Mouse (Mus musculus): ENCODE measurements around the gene Mkrn2os. TPM values are rescaled to one million over a fixed set of nuclear protein-coding genes. Genes with fewer than 3 reads are reported as not detected.
"Not testable (repeated sequence)": the region's sequence is repeated elsewhere in the genome, so short reads cannot be mapped to it uniquely, and the experiment has no call there.

Mkrn2os gene
- 0.17 and 0.54 TPM in 2 replicates for polyA plus RNA-seq (2015; fragmentation: Nextera tagmentation; extraction: Ambion mirVana)

DNA sequence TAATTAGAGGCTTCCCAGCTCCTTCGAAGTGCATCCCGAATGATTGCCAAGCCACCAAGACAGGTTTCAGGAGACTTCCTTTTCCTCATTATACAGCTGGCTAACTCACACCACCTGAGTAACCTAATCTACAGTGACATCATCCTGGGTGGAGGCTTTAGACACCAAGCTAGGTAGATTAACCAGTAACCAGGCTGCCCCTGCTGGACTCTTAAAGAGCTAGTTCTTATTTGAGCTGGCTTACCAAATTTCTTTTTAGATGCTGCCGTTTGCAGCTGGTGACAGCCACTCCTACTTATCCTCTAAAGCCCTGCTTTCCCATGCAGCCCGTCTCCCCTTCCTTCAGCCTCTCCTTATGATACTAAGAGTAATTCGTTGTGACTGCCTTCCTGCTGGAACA lies at the start of gene Mkrn2os:
Gene Mkrn2os, minus strand, starts transcription at position 119 of the 400 bp plus-strand sequence.
- ATAC-seq (replicated peaks; ENCODE audit: extremely low read depth, insufficient read depth, low FRiP score), result no peak
- Histone ChIP-seq H3K4me3 (ENCODE audit: low read length) (no peak within 1 kb of the TSS), H3K36me3 (ENCODE audit: control insufficient read depth, insufficient read depth) (no peaks in the 10 kb centered on the region), H3K9me3 (replicated peaks; ENCODE audit: control insufficient read depth, low read length) (no peaks in the 10 kb centered on the region), H3K4me1 (ENCODE audit: control insufficient read depth, insufficient read depth, low read length) (no peaks in the 10 kb centered on the region), H3K9ac (ENCODE audit: low read length) (no peak within 1 kb of the TSS), H3K27ac (ENCODE audit: low read length) (no peak within 1 kb of the TSS), H3K27me3 (ENCODE audit: control insufficient read depth, insufficient read depth, low read length) (no peaks in the 10 kb centered on the region), H3K4me2 (ENCODE audit: low read depth, low read length) (no peak within 1 kb of the TSS)
- WGBS, result 44% methylated on average over 5 of the region's 5 CpGs

DNA sequence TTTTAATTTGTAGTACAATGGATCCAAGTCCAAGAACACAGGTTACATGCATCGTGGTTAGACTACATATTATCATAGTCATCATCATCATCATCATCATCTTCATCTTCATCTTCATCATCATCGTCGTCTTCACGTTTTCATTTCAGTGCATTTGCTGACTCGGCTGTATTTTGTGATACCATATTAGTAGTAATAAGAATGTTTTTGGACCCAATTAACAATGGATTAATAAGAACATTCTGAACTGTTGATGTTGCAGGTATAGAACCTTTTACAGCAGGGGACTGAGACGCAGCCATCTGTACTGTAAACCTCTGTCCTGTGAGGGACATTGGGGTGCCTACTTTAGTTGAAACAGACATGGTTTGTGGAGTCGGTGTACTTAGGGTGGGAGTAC lies 45.8 kb upstream of the Mkrn2os start:
- H3K4me1 ChIP-seq (ENCODE audit: control insufficient read depth, insufficient read depth, low read length); H3K4me3 ChIP-seq (ENCODE audit: low read length); H3K27me3 ChIP-seq (ENCODE audit: control insufficient read depth, insufficient read depth, low read length); H3K4me2 ChIP-seq (ENCODE audit: low read depth, low read length); H3K9ac ChIP-seq (ENCODE audit: low read length); ATAC-seq (replicated peaks; ENCODE audit: extremely low read depth, insufficient read depth, low FRiP score); H3K9me3 ChIP-seq (replicated peaks; ENCODE audit: control insufficient read depth, low read length); H3K27ac ChIP-seq (ENCODE audit: low read length): not testable (repeated sequence)
- 95% methylated on average over 7 of the region's 7 CpGs for WGBS
- peaks cover 40% of the 10 kb centered on the region for H3K36me3 ChIP-seq (ENCODE audit: control insufficient read depth, insufficient read depth)

DNA sequence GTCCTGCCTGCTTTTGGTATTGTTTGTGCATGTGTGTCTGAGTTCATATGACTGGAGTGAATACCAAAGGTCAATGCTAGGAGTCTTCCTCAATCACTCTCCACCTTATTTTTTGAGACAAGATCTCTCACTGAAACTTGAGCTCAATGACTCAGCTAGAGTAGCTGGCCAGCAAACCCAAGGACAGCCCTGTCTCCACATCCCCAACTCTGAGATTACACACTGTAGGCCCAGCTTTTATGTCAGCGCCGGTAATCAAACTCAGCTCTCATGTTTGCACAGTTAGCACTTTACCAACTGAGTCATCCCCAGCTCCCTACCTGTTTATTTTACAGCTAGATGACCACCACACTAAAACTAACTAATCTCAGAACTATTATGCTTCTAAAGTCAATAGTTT lies 41.6 kb upstream of the Mkrn2os start:
- Histone ChIP-seq H3K27me3 (ENCODE audit: control insufficient read depth, insufficient read depth, low read length) (no peaks in the 10 kb centered on the region), H3K4me1 (ENCODE audit: control insufficient read depth, insufficient read depth, low read length) (no peaks in the 10 kb centered on the region), H3K36me3 (ENCODE audit: control insufficient read depth, insufficient read depth) (peaks cover 62% of the 10 kb centered on the region), H3K27ac (ENCODE audit: low read length) (no peak overlapping the region), H3K4me3 (ENCODE audit: low read length) (no peak overlapping the region), H3K9ac (ENCODE audit: low read length) (no peak overlapping the region), H3K4me2 (ENCODE audit: low read depth, low read length) (no peak overlapping the region), H3K9me3 (replicated peaks; ENCODE audit: control insufficient read depth, low read length) (no peaks in the 10 kb centered on the region)
- no peak for ATAC-seq (replicated peaks; ENCODE audit: extremely low read depth, insufficient read depth, low FRiP score)
- WGBS, result 94% methylated on average over 2 of the region's 2 CpGs

DNA sequence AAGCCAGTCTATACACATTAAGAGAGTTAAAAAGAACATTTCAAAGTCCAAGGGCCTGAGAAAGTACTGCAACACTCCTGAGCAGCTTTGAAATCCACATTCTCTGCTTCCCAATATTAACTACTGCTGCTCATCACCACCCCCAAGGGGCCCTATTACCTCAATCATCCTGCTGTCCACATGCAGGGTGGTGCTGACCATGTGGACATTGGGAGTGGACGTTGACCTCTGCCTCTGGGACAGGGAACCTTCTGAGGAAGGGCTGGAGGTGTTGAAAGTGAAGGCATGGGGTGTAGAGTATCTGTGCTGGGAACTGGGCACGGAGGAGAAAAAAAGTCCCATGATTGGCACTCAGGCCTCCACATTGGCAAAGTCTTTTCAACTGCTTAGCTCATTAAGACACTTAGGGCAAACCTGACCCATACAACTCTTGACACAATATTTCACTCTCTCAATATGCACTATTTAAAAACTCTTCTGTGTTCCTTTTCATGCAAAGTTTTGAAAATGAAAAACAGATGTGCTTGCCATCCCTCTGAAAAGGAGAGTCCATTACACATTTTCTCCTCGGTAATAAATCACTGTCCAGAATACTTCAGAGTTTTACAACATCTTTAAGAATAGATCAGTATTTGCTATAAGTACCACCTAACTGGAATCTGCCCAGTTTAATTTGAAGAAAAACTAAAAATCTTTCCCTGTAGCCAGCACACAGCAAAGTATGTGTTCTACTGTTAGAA lies 38.9 kb upstream of the Mkrn2os start:
- Histone ChIP-seq H3K4me3 (ENCODE audit: low read length) (no peak overlapping the region), H3K27me3 (ENCODE audit: control insufficient read depth, insufficient read depth, low read length) (no peaks in the 10 kb centered on the region), H3K4me2 (ENCODE audit: low read depth, low read length) (no peak overlapping the region), H3K4me1 (ENCODE audit: control insufficient read depth, insufficient read depth, low read length) (no peaks in the 10 kb centered on the region), H3K9me3 (replicated peaks; ENCODE audit: control insufficient read depth, low read length) (no peaks in the 10 kb centered on the region), H3K36me3 (ENCODE audit: control insufficient read depth, insufficient read depth) (peaks cover 68% of the 10 kb centered on the region), H3K27ac (ENCODE audit: low read length) (no peak overlapping the region), H3K9ac (ENCODE audit: low read length) (no peak overlapping the region)
- 82% methylated on average over 3 of the region's 3 CpGs for WGBS
- ATAC-seq (replicated peaks; ENCODE audit: extremely low read depth, insufficient read depth, low FRiP score), result no peak

DNA sequence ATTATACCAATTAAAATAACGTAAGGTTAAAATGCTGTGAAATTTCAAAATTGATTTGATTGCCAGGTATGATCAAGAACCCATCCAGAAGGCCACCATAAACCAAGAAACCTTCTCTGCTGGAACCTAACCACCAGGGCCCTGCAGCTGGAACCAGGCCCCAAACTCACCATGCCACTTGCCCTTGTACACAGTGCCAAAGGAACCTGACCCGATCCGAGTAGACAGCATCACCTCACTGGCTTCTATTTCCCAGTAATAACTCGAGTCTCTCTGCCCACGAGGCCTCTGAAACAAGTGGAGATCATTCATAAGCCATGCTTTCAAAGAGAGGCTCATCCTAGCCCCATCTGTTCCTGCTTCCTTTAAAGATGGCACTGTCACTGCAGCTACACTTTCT lies 33.7 kb upstream of the Mkrn2os start:
- H3K4me1 ChIP-seq (ENCODE audit: control insufficient read depth, insufficient read depth, low read length), result no peaks in the 10 kb centered on the region
- H3K9ac ChIP-seq (ENCODE audit: low read length), result no peak overlapping the region
- no peak for ATAC-seq (replicated peaks; ENCODE audit: extremely low read depth, insufficient read depth, low FRiP score)
- H3K9me3 ChIP-seq (replicated peaks; ENCODE audit: control insufficient read depth, low read length), result no peaks in the 10 kb centered on the region
- H3K27me3 ChIP-seq (ENCODE audit: control insufficient read depth, insufficient read depth, low read length), result no peaks in the 10 kb centered on the region
- H3K4me2 ChIP-seq (ENCODE audit: low read depth, low read length), result no peak overlapping the region
- no peak overlapping the region for H3K27ac ChIP-seq (ENCODE audit: low read length)
- WGBS, result 82% methylated on average over 5 of the region's 5 CpGs
- peaks cover 75% of the 10 kb centered on the region for H3K36me3 ChIP-seq (ENCODE audit: control insufficient read depth, insufficient read depth)
- no peak overlapping the region for H3K4me3 ChIP-seq (ENCODE audit: low read length)

DNA sequence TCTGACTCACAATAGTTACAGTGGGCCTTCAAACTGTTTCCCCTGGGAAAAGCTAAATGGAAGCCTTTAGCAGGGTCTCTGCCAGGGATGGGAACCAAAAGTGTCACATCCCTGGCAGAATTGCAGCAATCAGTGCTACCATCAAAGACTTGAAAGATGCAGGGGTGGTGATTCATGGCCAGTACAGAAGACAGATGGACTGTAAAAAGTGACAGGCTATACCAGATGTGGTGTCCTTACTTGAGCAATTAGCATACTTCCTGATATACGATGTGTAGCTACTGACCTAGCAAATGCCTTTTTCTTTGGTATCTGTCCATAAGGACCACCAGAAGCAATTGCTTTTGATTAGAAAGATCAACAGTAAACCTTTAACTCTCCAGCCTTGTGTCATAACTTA lies 28.6 kb upstream of the Mkrn2os start:
- ATAC-seq (replicated peaks; ENCODE audit: extremely low read depth, insufficient read depth, low FRiP score), result no peak
- H3K36me3 ChIP-seq (ENCODE audit: control insufficient read depth, insufficient read depth), result peaks cover 85% of the 10 kb centered on the region
- 92% methylated on average over 1 of the region's 1 CpGs for WGBS
- no peak overlapping the region for H3K4me2 ChIP-seq (ENCODE audit: low read depth, low read length)
- H3K9ac ChIP-seq (ENCODE audit: low read length), result no peak overlapping the region
- no peaks in the 10 kb centered on the region for H3K4me1 ChIP-seq (ENCODE audit: control insufficient read depth, insufficient read depth, low read length)
- no peak overlapping the region for H3K27ac ChIP-seq (ENCODE audit: low read length)
- no peak overlapping the region for H3K4me3 ChIP-seq (ENCODE audit: low read length)
- H3K9me3 ChIP-seq (replicated peaks; ENCODE audit: control insufficient read depth, low read length), result no peaks in the 10 kb centered on the region
- no peaks in the 10 kb centered on the region for H3K27me3 ChIP-seq (ENCODE audit: control insufficient read depth, insufficient read depth, low read length)

DNA sequence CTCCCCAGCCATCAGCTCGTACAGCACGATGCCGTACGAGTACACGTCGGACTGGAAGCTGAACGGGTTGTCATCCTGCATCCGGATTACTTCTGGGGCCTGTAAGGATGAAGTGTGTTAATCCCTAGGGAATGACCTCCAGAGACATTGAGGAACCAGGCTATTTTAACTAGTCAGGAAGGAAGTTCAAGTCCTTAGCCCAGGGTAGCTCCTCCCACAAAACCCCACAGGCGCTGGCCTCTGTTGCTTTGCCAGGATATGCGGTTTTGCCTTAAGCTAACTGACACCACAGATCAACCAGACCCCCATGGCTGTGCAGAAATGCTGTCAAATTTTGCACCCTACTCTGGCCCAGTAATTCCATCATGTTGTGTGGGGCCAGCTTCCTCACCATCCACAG lies 27.4 kb upstream of the Mkrn2os start:
- 77% methylated on average over 10 of the region's 10 CpGs for WGBS
- H3K4me3 ChIP-seq (ENCODE audit: low read length), result no peak overlapping the region
- H3K9me3 ChIP-seq (replicated peaks; ENCODE audit: control insufficient read depth, low read length), result no peaks in the 10 kb centered on the region

DNA sequence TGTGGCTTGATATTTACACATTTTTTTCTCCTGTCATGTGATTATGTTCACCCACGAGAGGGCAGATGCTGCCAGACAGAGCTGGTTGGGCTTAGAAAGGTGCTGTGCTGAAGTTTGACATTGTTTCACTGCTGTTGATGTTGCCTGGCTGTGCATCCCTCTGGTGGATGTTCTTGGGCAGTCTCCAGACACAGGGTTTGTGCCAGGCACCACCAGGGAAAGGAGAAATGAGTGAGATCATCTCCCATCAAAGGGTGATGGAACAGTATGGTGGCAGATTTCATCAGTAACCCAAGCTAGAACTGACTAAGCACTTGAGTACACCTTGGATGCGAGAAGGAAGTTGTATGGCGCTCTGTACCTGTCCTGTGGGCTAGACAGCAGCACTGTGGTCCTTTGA lies 23.6 kb upstream of the Mkrn2os start:
- H3K36me3 ChIP-seq (ENCODE audit: control insufficient read depth, insufficient read depth), result peaks cover 63% of the 10 kb centered on the region
- H3K27me3 ChIP-seq (ENCODE audit: control insufficient read depth, insufficient read depth, low read length), result no peaks in the 10 kb centered on the region
- H3K27ac ChIP-seq (ENCODE audit: low read length), result no peak overlapping the region
- H3K4me2 ChIP-seq (ENCODE audit: low read depth, low read length), result no peak overlapping the region
- H3K9me3 ChIP-seq (replicated peaks; ENCODE audit: control insufficient read depth, low read length), result no peaks in the 10 kb centered on the region
- 80% methylated on average over 3 of the region's 3 CpGs for whole genome bisulfite sequencing
- no peak overlapping the region for H3K4me3 ChIP-seq (ENCODE audit: low read length)
- no peak overlapping the region for H3K9ac ChIP-seq (ENCODE audit: low read length)
- ATAC-seq (replicated peaks; ENCODE audit: extremely low read depth, insufficient read depth, low FRiP score), result no peak
- H3K4me1 ChIP-seq (ENCODE audit: control insufficient read depth, insufficient read depth, low read length), result no peaks in the 10 kb centered on the region

More for the DNA sequence above, 27.4 kb upstream of the Mkrn2os start:
- peaks cover 80% of the 10 kb centered on the region for H3K36me3 ChIP-seq (ENCODE audit: control insufficient read depth, insufficient read depth)
- no peak overlapping the region for H3K27ac ChIP-seq (ENCODE audit: low read length)
- no peak overlapping the region for H3K4me2 ChIP-seq (ENCODE audit: low read depth, low read length)
- H3K9ac ChIP-seq (ENCODE audit: low read length), result no peak overlapping the region
- ATAC-seq (replicated peaks; ENCODE audit: extremely low read depth, insufficient read depth, low FRiP score), result no peak
- no peaks in the 10 kb centered on the region for H3K4me1 ChIP-seq (ENCODE audit: control insufficient read depth, insufficient read depth, low read length)
- no peaks in the 10 kb centered on the region for H3K27me3 ChIP-seq (ENCODE audit: control insufficient read depth, insufficient read depth, low read length)

DNA sequence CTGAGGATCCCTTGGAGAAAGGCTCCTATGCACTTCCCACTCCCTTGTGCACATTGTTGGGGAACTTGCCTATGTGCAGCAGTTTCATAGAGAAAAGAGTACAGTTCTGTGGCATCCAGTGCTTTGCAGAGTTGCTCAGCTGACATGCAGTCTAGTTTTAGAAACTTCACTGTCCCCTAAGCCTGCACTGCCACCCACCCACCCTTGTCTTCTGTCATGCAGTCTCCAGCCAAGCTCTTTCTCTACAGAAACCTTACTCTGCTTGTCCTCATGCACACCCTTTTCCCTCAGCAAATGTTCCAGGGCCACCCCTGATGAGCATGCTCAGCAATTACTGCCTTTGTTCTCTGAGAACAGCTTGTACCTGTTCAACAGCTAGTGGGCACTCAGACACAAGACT lies 21.4 kb upstream of the Mkrn2os start:
- no peak overlapping the region for H3K4me2 ChIP-seq (ENCODE audit: low read depth, low read length)
- no peak for ATAC-seq (replicated peaks; ENCODE audit: extremely low read depth, insufficient read depth, low FRiP score)
- peaks cover 54% of the 10 kb centered on the region for H3K36me3 ChIP-seq (ENCODE audit: control insufficient read depth, insufficient read depth)
- H3K4me1 ChIP-seq (ENCODE audit: control insufficient read depth, insufficient read depth, low read length), result no peaks in the 10 kb centered on the region
- no peak overlapping the region for H3K9ac ChIP-seq (ENCODE audit: low read length)
- no peak overlapping the region for H3K27ac ChIP-seq (ENCODE audit: low read length)
- no peaks in the 10 kb centered on the region for H3K9me3 ChIP-seq (replicated peaks; ENCODE audit: control insufficient read depth, low read length)
- H3K4me3 ChIP-seq (ENCODE audit: low read length), result no peak overlapping the region
- H3K27me3 ChIP-seq (ENCODE audit: control insufficient read depth, insufficient read depth, low read length), result no peaks in the 10 kb centered on the region
